Mouse (Mus musculus): ENCODE measurements around the gene Papola. TPM values are rescaled to one million over a fixed set of nuclear protein-coding genes. Genes with fewer than 3 reads are reported as not detected.

The Papola gene
- polyA plus RNA-seq, 1 experiment, result 99.3 TPM

DNA sequence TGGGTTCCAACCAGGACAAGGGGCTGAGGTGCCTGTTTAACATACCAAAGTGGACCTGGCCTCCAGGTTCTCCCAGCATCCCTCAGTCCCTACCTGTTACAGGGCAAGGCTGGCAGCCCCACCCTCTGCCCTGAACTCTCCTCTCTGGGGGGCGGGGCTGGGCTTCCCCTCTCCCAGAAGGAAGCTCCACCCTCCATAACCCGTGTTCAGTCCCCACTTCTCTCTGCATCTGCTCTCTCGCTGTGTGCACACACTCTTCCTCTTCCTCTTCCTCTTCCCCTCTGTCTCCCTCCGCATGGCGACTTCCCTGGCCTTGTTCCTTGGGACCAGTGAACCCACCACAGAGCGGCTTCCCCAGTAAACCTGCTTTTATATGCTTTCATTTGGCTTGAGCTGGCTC is 84.7 kb downstream of the Papola start:
- 34% methylated on average over 6 of the region's 6 CpGs for WGBS
- Histone ChIP-seq H3K27ac (ENCODE audit: insufficient read depth, low read length) (no peak overlapping the region), H3K27me3 (ENCODE audit: control insufficient read depth, insufficient read depth, low read length) (peaks cover 2% of the 10 kb centered on the region; the same call in 1 of the 2 replicates), H3K4me1 (ENCODE audit: control insufficient read depth, insufficient read depth, low read length) (no peaks in the 10 kb centered on the region; the same call in 1 of the 2 replicates), H3K4me3 (replicated peaks; ENCODE audit: insufficient read depth, low read depth, low read length) (no peak overlapping the region)
- DNase-seq, result no peak
- TF ChIP-seq POLR2A (IDR thresholded peaks at IDR 0.05; ENCODE audit: borderline replicate concordance, insufficient read depth, low read length) (no peak), CTCF (IDR thresholded peaks at IDR 0.05; ENCODE audit: borderline replicate concordance, insufficient read depth, low read depth, low read length) (no peak)

DNA sequence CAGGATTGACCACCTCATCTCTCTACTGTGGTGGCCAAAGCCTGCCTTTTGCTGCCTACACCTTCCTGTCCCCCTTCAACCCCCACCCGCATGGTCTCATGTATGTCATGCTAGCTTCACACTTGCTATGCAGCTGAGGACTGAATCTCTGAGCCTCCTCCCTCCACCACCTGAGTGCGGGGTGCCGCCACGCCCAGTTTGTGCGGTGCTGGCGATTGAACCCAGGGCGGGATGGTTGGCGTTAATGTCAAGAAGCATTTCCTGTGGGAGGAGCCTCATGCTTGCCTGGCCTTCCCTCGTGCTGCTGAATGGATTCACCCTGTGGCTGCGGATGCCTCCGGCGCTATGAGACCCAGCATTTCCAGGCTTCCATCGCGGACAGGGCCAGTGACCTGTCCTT is 85.2 kb downstream of the Papola start:
- TF ChIP-seq POLR2A (IDR thresholded peaks at IDR 0.05; ENCODE audit: borderline replicate concordance, insufficient read depth, low read length) (no peak), CTCF (IDR thresholded peaks at IDR 0.05; ENCODE audit: borderline replicate concordance, insufficient read depth, low read depth, low read length) (no peak)
- Histone ChIP-seq H3K27me3 (ENCODE audit: control insufficient read depth, insufficient read depth, low read length) (peaks cover 2% of the 10 kb centered on the region; the same call in 1 of the 2 replicates), H3K4me3 (replicated peaks; ENCODE audit: insufficient read depth, low read depth, low read length) (no peak overlapping the region), H3K4me1 (ENCODE audit: control insufficient read depth, insufficient read depth, low read length) (no peaks in the 10 kb centered on the region; the same call in 1 of the 2 replicates), H3K27ac (ENCODE audit: insufficient read depth, low read length) (no peak overlapping the region)
- no peak for DNase-seq
- WGBS, result 30% methylated on average over 14 of the region's 14 CpGs

DNA sequence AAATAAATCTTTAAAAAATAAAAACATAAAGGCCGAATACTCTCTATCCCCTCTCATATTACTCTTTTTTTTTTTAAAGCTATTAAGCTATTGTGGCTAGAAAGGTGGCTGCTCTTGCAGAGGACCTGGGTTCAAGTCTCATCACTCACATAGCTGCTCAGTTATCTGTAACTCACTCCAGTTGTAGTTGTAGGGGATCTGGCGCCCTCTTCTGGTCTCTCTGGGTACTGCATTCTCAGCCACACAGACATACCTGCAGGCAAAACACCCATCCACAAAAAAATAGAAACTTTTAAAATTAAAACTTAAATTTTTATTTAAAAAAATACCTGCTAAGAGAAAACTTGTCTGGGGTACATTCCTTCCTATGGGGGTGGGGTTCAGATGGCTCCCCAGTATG is 88.8 kb downstream of the Papola start:
- TF ChIP-seq POLR2A (IDR thresholded peaks at IDR 0.05; ENCODE audit: borderline replicate concordance, insufficient read depth, low read length) (no peak), CTCF (IDR thresholded peaks at IDR 0.05; ENCODE audit: borderline replicate concordance, insufficient read depth, low read depth, low read length) (no peak)
- H3K27me3 ChIP-seq (ENCODE audit: control insufficient read depth, insufficient read depth, low read length), result peaks cover 2% of the 10 kb centered on the region; the same call in 1 of the 2 replicates
- DNase-seq, result no peak
- no peak overlapping the region for H3K4me3 ChIP-seq (replicated peaks; ENCODE audit: insufficient read depth, low read depth, low read length)
- H3K27ac ChIP-seq (ENCODE audit: insufficient read depth, low read length), result no peak overlapping the region
- 48% methylated on average over 2 of the region's 2 CpGs for WGBS
- H3K4me1 ChIP-seq (ENCODE audit: control insufficient read depth, insufficient read depth, low read length), result no peaks in the 10 kb centered on the region; the same call in 1 of the 2 replicates

DNA sequence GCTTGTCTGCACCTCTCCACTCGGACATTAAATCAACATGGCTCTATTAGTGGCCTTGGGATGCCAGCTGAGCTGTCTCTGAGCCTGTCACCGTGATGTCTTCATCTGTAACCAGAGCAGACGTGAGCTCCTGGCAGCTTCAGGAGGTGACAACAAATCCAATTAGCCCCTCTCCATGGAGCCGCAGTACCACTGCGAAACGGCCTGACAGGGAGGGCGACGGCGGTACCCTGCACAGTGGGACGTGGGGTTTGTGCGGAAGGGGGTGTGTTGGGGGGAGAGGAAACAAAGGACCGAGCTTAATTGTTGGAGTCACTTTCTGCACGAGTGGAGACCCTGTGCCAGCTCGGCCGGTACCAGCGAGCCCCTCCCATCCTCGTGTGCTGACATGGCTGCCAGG is 90.6 kb downstream of the Papola start:
- Histone ChIP-seq H3K27ac (ENCODE audit: insufficient read depth, low read length) (no peak overlapping the region), H3K27me3 (ENCODE audit: control insufficient read depth, insufficient read depth, low read length) (no peaks in the 10 kb centered on the region; the same call in 1 of the 2 replicates), H3K4me1 (ENCODE audit: control insufficient read depth, insufficient read depth, low read length) (no peaks in the 10 kb centered on the region; the same call in 1 of the 2 replicates), H3K4me3 (replicated peaks; ENCODE audit: insufficient read depth, low read depth, low read length) (no peak overlapping the region)
- TF ChIP-seq POLR2A (IDR thresholded peaks at IDR 0.05; ENCODE audit: borderline replicate concordance, insufficient read depth, low read length), result no peak
- no peak for TF ChIP-seq CTCF (IDR thresholded peaks at IDR 0.05; ENCODE audit: borderline replicate concordance, insufficient read depth, low read depth, low read length)
- 1% methylated on average over 17 of the region's 17 CpGs for WGBS
- peak in 1 of 2 experiments; percentile 55 for DNase-seq

DNA sequence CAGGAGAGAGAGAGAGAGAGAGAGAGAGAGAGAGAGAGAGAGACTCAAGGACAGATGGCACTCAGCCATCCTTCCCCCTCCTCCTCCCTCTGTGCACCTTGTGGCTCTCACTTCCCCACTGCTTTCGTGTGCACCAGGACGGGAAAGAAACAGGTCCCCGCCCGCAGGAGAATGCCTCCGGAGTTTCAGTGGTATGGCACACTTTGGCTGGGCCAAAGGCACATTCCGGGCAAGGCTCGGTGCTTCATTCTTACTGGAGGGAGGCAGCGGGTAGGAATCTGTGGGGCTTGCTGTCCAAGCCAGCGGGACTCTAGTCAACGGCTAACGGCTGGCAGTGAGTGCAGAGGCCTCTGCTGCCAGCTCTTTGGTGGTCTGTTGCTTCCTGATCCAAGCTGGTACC is 92.0 kb downstream of the Papola start:
- no peak for TF ChIP-seq CTCF (IDR thresholded peaks at IDR 0.05; ENCODE audit: borderline replicate concordance, insufficient read depth, low read depth, low read length)
- TF ChIP-seq POLR2A (IDR thresholded peaks at IDR 0.05; ENCODE audit: borderline replicate concordance, insufficient read depth, low read length), result no peak
- no peak for DNase-seq
- 6% methylated on average over 11 of the region's 11 CpGs for WGBS
- no peak overlapping the region for H3K4me3 ChIP-seq (replicated peaks; ENCODE audit: insufficient read depth, low read depth, low read length)
- no peak overlapping the region for H3K27ac ChIP-seq (ENCODE audit: insufficient read depth, low read length)
- H3K4me1 ChIP-seq (ENCODE audit: control insufficient read depth, insufficient read depth, low read length), result no peaks in the 10 kb centered on the region; the same call in 1 of the 2 replicates
- H3K27me3 ChIP-seq (ENCODE audit: control insufficient read depth, insufficient read depth, low read length), result peaks cover 2% of the 10 kb centered on the region; the same call in 1 of the 2 replicates

DNA sequence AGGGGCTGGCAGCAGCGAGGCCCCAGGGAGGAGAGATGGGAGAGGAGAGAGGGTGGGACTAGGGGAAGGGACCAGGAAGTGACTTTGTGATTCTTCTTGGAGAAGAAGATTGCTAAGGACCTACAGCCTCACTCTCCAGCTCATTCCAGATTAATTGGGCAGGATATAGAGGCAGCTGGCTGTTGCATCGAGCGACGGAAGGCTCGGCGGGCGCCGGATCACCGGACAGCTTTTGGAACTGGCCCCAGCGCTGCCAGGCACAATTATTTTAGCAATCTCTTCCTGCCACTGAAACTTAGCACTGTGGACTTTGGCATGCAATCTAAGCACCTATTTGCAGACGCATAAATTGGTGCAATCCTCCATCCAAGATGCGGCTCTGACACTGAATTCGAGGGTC is 92.4 kb downstream of the Papola start:
- Histone ChIP-seq H3K4me3 (replicated peaks; ENCODE audit: insufficient read depth, low read depth, low read length) (no peak overlapping the region), H3K27me3 (ENCODE audit: control insufficient read depth, insufficient read depth, low read length) (peaks cover 2% of the 10 kb centered on the region; the same call in 1 of the 2 replicates), H3K27ac (ENCODE audit: insufficient read depth, low read length) (no peak overlapping the region), H3K4me1 (ENCODE audit: control insufficient read depth, insufficient read depth, low read length) (no peaks in the 10 kb centered on the region; the same call in 1 of the 2 replicates)
- no peak for DNase-seq
- 4% methylated on average over 13 of the region's 13 CpGs for WGBS
- no peak for TF ChIP-seq CTCF (IDR thresholded peaks at IDR 0.05; ENCODE audit: borderline replicate concordance, insufficient read depth, low read depth, low read length)
- no peak for TF ChIP-seq POLR2A (IDR thresholded peaks at IDR 0.05; ENCODE audit: borderline replicate concordance, insufficient read depth, low read length)

DNA sequence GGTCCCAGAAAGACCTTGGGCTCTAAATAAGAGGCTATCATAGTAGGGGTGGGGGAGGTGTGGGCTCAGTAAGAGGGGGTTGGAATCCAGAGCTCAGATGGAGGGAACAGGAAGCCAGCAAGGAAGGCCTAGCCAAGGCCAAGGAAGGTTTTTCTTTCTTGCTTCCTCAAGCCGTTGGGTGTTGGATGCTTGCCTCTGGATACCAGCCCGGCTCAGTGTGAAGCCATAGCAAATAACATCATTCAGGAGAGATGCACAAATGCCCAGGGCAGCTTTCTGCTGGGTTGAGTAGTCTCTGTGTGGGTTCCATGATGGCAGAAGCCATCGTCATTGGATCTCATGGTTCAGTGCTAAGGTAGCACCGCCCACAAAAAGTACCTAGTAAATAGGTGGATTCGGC is 94.3 kb downstream of the Papola start:
- WGBS, result 36% methylated on average over 5 of the region's 5 CpGs
- TF ChIP-seq CTCF (IDR thresholded peaks at IDR 0.05; ENCODE audit: borderline replicate concordance, insufficient read depth, low read depth, low read length), result no peak
- TF ChIP-seq POLR2A (IDR thresholded peaks at IDR 0.05; ENCODE audit: borderline replicate concordance, insufficient read depth, low read length), result no peak
- no peaks in the 10 kb centered on the region; the same call in 1 of the 2 replicates for H3K4me1 ChIP-seq (ENCODE audit: control insufficient read depth, insufficient read depth, low read length)
- no peak for DNase-seq
- H3K4me3 ChIP-seq (replicated peaks; ENCODE audit: insufficient read depth, low read depth, low read length), result no peak overlapping the region
- H3K27me3 ChIP-seq (ENCODE audit: control insufficient read depth, insufficient read depth, low read length), result peaks cover 2% of the 10 kb centered on the region; the same call in 1 of the 2 replicates
- H3K27ac ChIP-seq (ENCODE audit: insufficient read depth, low read length), result no peak overlapping the region

DNA sequence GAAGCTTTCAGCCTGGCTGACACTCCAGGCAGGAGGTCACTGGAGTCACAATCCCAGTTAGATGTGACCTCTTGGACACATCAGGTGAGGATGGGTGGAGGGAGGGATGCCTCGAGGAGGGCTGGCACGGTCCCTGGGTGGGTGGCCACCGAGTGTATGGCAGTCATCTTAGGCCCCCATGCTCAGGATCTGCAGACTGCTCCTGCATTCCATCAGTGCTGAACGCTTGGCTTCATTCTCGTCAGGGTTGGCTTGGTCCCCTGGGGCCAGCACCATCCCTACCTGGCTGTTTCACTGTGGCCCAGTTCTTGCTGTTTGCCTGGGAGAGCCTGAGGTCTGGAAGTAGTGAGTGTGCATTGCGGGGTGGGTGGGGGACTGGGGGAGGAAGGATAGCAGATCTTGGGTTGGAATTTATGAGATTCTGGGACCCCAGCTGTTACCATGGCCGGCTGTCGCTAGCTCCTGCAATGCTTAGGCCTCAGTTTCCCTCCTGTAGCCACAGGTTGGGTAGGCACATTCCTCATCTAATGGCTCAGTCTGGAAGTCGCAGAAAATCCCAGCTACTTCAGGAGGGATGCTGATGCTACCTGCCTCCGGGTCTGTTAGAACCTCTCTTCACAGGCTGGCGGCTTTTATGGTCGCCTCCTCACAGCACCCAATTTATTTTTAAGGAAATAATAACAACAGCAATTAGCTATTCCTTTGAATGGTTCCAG is 99.5 kb downstream of the Papola start:
- H3K27ac ChIP-seq (ENCODE audit: insufficient read depth, low read length), result no peak overlapping the region
- no peak for TF ChIP-seq CTCF (IDR thresholded peaks at IDR 0.05; ENCODE audit: borderline replicate concordance, insufficient read depth, low read depth, low read length)
- TF ChIP-seq POLR2A (IDR thresholded peaks at IDR 0.05; ENCODE audit: borderline replicate concordance, insufficient read depth, low read length), result no peak
- 81% methylated on average over 12 of the region's 12 CpGs for WGBS
- no peaks in the 10 kb centered on the region for H3K4me1 ChIP-seq (ENCODE audit: control insufficient read depth, insufficient read depth, low read length)
- peak in 1 of 2 experiments; percentile 5 for DNase-seq
- no peak overlapping the region for H3K4me3 ChIP-seq (replicated peaks; ENCODE audit: insufficient read depth, low read depth, low read length)
- H3K27me3 ChIP-seq (ENCODE audit: control insufficient read depth, insufficient read depth, low read length), result peaks cover 2% of the 10 kb centered on the region; the same call in 1 of the 2 replicates

Measured in cerebellum, adult 2 months (tissue).